Mouse (Mus musculus): ENCODE data around the gene 1700025C18Rik. TPM values are rescaled to one million over a fixed set of nuclear protein-coding genes. Genes with fewer than 3 reads are reported as not detected.

Gene 1700025C18Rik
- total and polyA plus RNA-seq, 3 experiments: not detected

- H3K27me3 ChIP-seq (ENCODE audit: control insufficient read depth in 1 of 2, insufficient read depth in 2 of 2, low read length in 2 of 2): no peaks in the 10 kb centered on the region
- H3K4me3 ChIP-seq (ENCODE audit: control insufficient read depth in 1 of 2, insufficient read depth in 1 of 2, low read depth in 2 of 2, low read length in 2 of 2): no peak overlapping the region
- H3K36me3 ChIP-seq (ENCODE audit: control insufficient read depth in 1 of 2, insufficient read depth in 2 of 2, low read length in 2 of 2): no peaks in the 10 kb centered on the region
- no peaks in the 10 kb centered on the region for H3K9me3 ChIP-seq (replicated peaks; ENCODE audit: insufficient read depth, low read length)
- no peak overlapping the region for H3K27ac ChIP-seq (ENCODE audit: control insufficient read depth, low read depth, low read length)
- DNase-seq (ENCODE audit: low read depth, low spot score): no peak
- TF ChIP-seq MXI1 (IDR thresholded peaks at IDR 0.05; ENCODE audit: low read depth, low read length) (no peak), UBTF (IDR thresholded peaks at IDR 0.05; ENCODE audit: borderline replicate concordance, insufficient read depth, low read depth, low read length) (no peak), CTCF (IDR thresholded peaks at IDR 0.05 in 2 of 3, conservative IDR thresholded peaks at IDR 0.05 in 1 of 3; ENCODE audit: control insufficient read depth in 1 of 3, insufficient read depth in 1 of 3, low read depth in 2 of 3, low read length in 3 of 3, poor library complexity in 1 of 3, severe bottlenecking in 1 of 3) (no peak), RCOR1 (IDR thresholded peaks at IDR 0.05; ENCODE audit: low read depth, low read length) (no peak), MAX (IDR thresholded peaks at IDR 0.05; ENCODE audit: low read length) (no peak)
- no peak overlapping the region for H3K9ac ChIP-seq (ENCODE audit: control insufficient read depth, low read depth, low read length, poor library complexity, severe bottlenecking)
- no peaks in the 10 kb centered on the region for H3K4me1 ChIP-seq (ENCODE audit: control insufficient read depth in 1 of 2, insufficient read depth in 2 of 2, low read length in 2 of 2)
- H3K79me2 ChIP-seq (ENCODE audit: control insufficient read depth, insufficient read depth, low read length, poor library complexity): no peaks in the 10 kb centered on the region
These were observed 13.5 kb downstream of the 1700025C18Rik start for GRCm38 (mm10) chr2:165077055-165077454.

- H3K27me3 ChIP-seq (ENCODE audit: control insufficient read depth in 1 of 2, insufficient read depth in 2 of 2, low read length in 2 of 2): no peaks in the 10 kb centered on the region
- TF ChIP-seq ZC3H11A (IDR thresholded peaks at IDR 0.05; ENCODE audit: low read depth, low read length) (peak; percentile 97), MYC (IDR thresholded peaks at IDR 0.05; ENCODE audit: low read depth, low read length) (no peak), RAD21 (IDR thresholded peaks at IDR 0.05; ENCODE audit: low read depth, low read length) (peak; percentile 92), CTCF (IDR thresholded peaks at IDR 0.05 in 2 of 3, conservative IDR thresholded peaks at IDR 0.05 in 1 of 3; ENCODE audit: control insufficient read depth in 1 of 3, insufficient read depth in 1 of 3, low read depth in 2 of 3, low read length in 3 of 3, poor library complexity in 1 of 3, severe bottlenecking in 1 of 3) (peak; percentile 90 to 91 (median 91)), UBTF (IDR thresholded peaks at IDR 0.05; ENCODE audit: borderline replicate concordance, insufficient read depth, low read depth, low read length) (no peak), TCF12 (IDR thresholded peaks at IDR 0.05; ENCODE audit: low read depth, low read length) (no peak), KAT2A (conservative IDR thresholded peaks at IDR 0.05; ENCODE audit: low read depth, low read length) (no peak), ETS1 (IDR thresholded peaks at IDR 0.05; ENCODE audit: low read depth, low read length) (no peak), CHD1 (IDR thresholded peaks at IDR 0.05; ENCODE audit: low read depth, low read length) (no peak), E2F4 (IDR thresholded peaks at IDR 0.05; ENCODE audit: borderline replicate concordance, low read depth, low read length) (no peak), POLR2AphosphoS5 (IDR thresholded peaks at IDR 0.05; ENCODE audit: borderline replicate concordance, low read depth, low read length) (no peak), MAZ (IDR thresholded peaks at IDR 0.05; ENCODE audit: low read depth, low read length) (no peak), POLR2AphosphoS2 (IDR thresholded peaks at IDR 0.05; ENCODE audit: low read length) (no peak), MAX (IDR thresholded peaks at IDR 0.05; ENCODE audit: low read length) (no peak), EP300 (IDR thresholded peaks at IDR 0.05; ENCODE audit: low read depth in 1 of 2, low read length in 2 of 2) (no peak), ZKSCAN1 (IDR thresholded peaks at IDR 0.05; ENCODE audit: low read depth, low read length) (no peak), USF2 (IDR thresholded peaks at IDR 0.05; ENCODE audit: borderline replicate concordance in 1 of 2, insufficient read depth in 1 of 2, low read depth in 1 of 2, low read length in 2 of 2) (no peak), GABPA (IDR thresholded peaks at IDR 0.05; ENCODE audit: low read depth, low read length) (no peak), TBP (IDR thresholded peaks at IDR 0.05; ENCODE audit: low read depth, low read length) (no peak), HCFC1 (IDR thresholded peaks at IDR 0.05; ENCODE audit: low read depth, low read length) (no peak), MXI1 (IDR thresholded peaks at IDR 0.05; ENCODE audit: low read depth, low read length) (no peak), ELF1 (IDR thresholded peaks at IDR 0.05; ENCODE audit: low read depth, low read length) (no peak), SMC3 (IDR thresholded peaks at IDR 0.05; ENCODE audit: low read depth, low read length) (peak; percentile 95), BHLHE40 (IDR thresholded peaks at IDR 0.05; ENCODE audit: borderline replicate concordance, low read depth, low read length) (no peak), JUND (IDR thresholded peaks at IDR 0.05; ENCODE audit: low read depth, low read length) (no peak), POLR2A (IDR thresholded peaks at IDR 0.05; ENCODE audit: control insufficient read depth in 1 of 2, insufficient read depth in 1 of 2, low read depth in 1 of 2, low read length in 2 of 2, poor library complexity in 1 of 2) (no peak), RCOR1 (IDR thresholded peaks at IDR 0.05; ENCODE audit: low read depth, low read length) (no peak), USF1 (IDR thresholded peaks at IDR 0.05; ENCODE audit: low read depth, low read length) (no peak), CHD2 (IDR thresholded peaks at IDR 0.05; ENCODE audit: low read length) (no peak), SIN3A (IDR thresholded peaks at IDR 0.05; ENCODE audit: low read length) (no peak), MYB (IDR thresholded peaks at IDR 0.05; ENCODE audit: low read depth, low read length) (no peak)
- H3K9me3 ChIP-seq (replicated peaks; ENCODE audit: insufficient read depth, low read length): no peaks in the 10 kb centered on the region
- H3K27ac ChIP-seq (ENCODE audit: control insufficient read depth, low read depth, low read length): no peak overlapping the region
- peak; percentile 73 for DNase-seq (ENCODE audit: low read depth, low spot score)
- H3K36me3 ChIP-seq (ENCODE audit: control insufficient read depth in 1 of 2, insufficient read depth in 2 of 2, low read length in 2 of 2): no peaks in the 10 kb centered on the region
- no peak overlapping the region for H3K9ac ChIP-seq (ENCODE audit: control insufficient read depth, low read depth, low read length, poor library complexity, severe bottlenecking)
- H3K79me2 ChIP-seq (ENCODE audit: control insufficient read depth, insufficient read depth, low read length, poor library complexity): no peaks in the 10 kb centered on the region
- no peak overlapping the region for H3K4me3 ChIP-seq (ENCODE audit: control insufficient read depth in 1 of 2, insufficient read depth in 1 of 2, low read depth in 2 of 2, low read length in 2 of 2)
- H3K4me1 ChIP-seq (ENCODE audit: control insufficient read depth in 1 of 2, insufficient read depth in 2 of 2, low read length in 2 of 2): no peaks in the 10 kb centered on the region
These were observed 15.6 kb downstream of the 1700025C18Rik start for GRCm38 (mm10) chr2:165074937-165075336.

Data from MEL (cell line).